Mouse (Mus musculus): ENCODE data around the gene Rtp2. TPM values are rescaled to one million over a fixed set of nuclear protein-coding genes. Genes with fewer than 3 reads are reported as not detected.
A peak's percentile ranks its signal among the peaks of the same experiment; 100 is the strongest.

The Rtp2 gene
- polyA plus RNA-seq, 1 experiment from 2014 or later = not detected

GRCm38 (mm10) chr16:23968888-23969287, 36.7 kb upstream of the Rtp2 start:
- no peak overlapping the region for H3K4me3 ChIP-seq
- no peaks in the 10 kb centered on the region for H3K36me3 ChIP-seq
- no peaks in the 10 kb centered on the region for H3K9me3 ChIP-seq
- no peak overlapping the region for H3K4me2 ChIP-seq
- no peak overlapping the region for H3K9ac ChIP-seq
- H3K27ac ChIP-seq (replicated peaks) = no peak overlapping the region
- no peak for ATAC-seq (ENCODE audit: low FRiP score, low read depth)
- no peaks in the 10 kb centered on the region; the same call in 1 of the 2 replicates for H3K4me1 ChIP-seq (replicated peaks)
- no peaks in the 10 kb centered on the region for H3K27me3 ChIP-seq
- WGBS = 94% methylated on average over 4 of the region's 4 CpGs

GRCm38 (mm10) chr16:23967301-23967700, 35.1 kb upstream of the Rtp2 start:
- 86% methylated on average over 7 of the region's 7 CpGs for WGBS
- ATAC-seq (ENCODE audit: low FRiP score, low read depth) = no peak

GRCm38 (mm10) chr16:23966066-23966465, 33.9 kb upstream of the Rtp2 start:
- Histone ChIP-seq H3K4me1 (replicated peaks) (no peaks in the 10 kb centered on the region; the same call in 1 of the 2 replicates), H3K27ac (replicated peaks) (no peak overlapping the region), H3K9me3 (no peaks in the 10 kb centered on the region), H3K9ac (no peak overlapping the region), H3K36me3 (no peaks in the 10 kb centered on the region), H3K4me3 (no peak overlapping the region), H3K4me2 (no peak overlapping the region), H3K27me3 (no peaks in the 10 kb centered on the region)
- no peak for ATAC-seq (ENCODE audit: low FRiP score, low read depth)
- WGBS = 92% methylated on average over 14 of the region's 14 CpGs

More at GRCm38 (mm10) chr16:23967301-23967700, 35.1 kb upstream of the Rtp2 start:
- no peak overlapping the region for H3K27ac ChIP-seq (replicated peaks)
- H3K36me3 ChIP-seq = no peaks in the 10 kb centered on the region
- H3K9ac ChIP-seq = no peak overlapping the region
- no peak overlapping the region for H3K4me3 ChIP-seq
- H3K27me3 ChIP-seq = no peaks in the 10 kb centered on the region
- H3K4me2 ChIP-seq = no peak overlapping the region
- no peaks in the 10 kb centered on the region; the same call in 1 of the 2 replicates for H3K4me1 ChIP-seq (replicated peaks)
- no peaks in the 10 kb centered on the region for H3K9me3 ChIP-seq

GRCm38 (mm10) chr16:23964706-23965367, 32.6 kb upstream of the Rtp2 start:
- no peak for ATAC-seq (ENCODE audit: low FRiP score, low read depth)

GRCm38 (mm10) chr16:23963896-23964668, 31.9 kb upstream of the Rtp2 start:
- H3K27me3 ChIP-seq = no peaks in the 10 kb centered on the region
- H3K27ac ChIP-seq (replicated peaks) = no peak overlapping the region
- H3K36me3 ChIP-seq = no peaks in the 10 kb centered on the region
- 56% methylated on average over 22 of the region's 22 CpGs for WGBS
- H3K9me3 ChIP-seq = no peaks in the 10 kb centered on the region
- peak; percentile 83 for ATAC-seq (ENCODE audit: low FRiP score, low read depth)
- no peak overlapping the region for H3K9ac ChIP-seq
- no peaks in the 10 kb centered on the region; the same call in 1 of the 2 replicates for H3K4me1 ChIP-seq (replicated peaks)
- H3K4me3 ChIP-seq = no peak overlapping the region
- H3K4me2 ChIP-seq = no peak overlapping the region

More at GRCm38 (mm10) chr16:23964706-23965367, 32.6 kb upstream of the Rtp2 start:
- no peak overlapping the region for H3K27ac ChIP-seq (replicated peaks)
- no peak overlapping the region for H3K9ac ChIP-seq
- WGBS = 72% methylated on average over 14 of the region's 14 CpGs
- no peaks in the 10 kb centered on the region for H3K9me3 ChIP-seq
- no peaks in the 10 kb centered on the region for H3K27me3 ChIP-seq
- H3K4me1 ChIP-seq (replicated peaks) = no peaks in the 10 kb centered on the region; the same call in 1 of the 2 replicates
- no peak overlapping the region for H3K4me3 ChIP-seq
- no peaks in the 10 kb centered on the region for H3K36me3 ChIP-seq
- no peak overlapping the region for H3K4me2 ChIP-seq

GRCm38 (mm10) chr16:23962401-23962800, 30.2 kb upstream of the Rtp2 start:
- H3K36me3 ChIP-seq = no peaks in the 10 kb centered on the region
- no peak overlapping the region for H3K27ac ChIP-seq (replicated peaks)
- H3K4me2 ChIP-seq = no peak overlapping the region
- H3K9me3 ChIP-seq = no peaks in the 10 kb centered on the region
- WGBS = 88% methylated on average over 2 of the region's 2 CpGs
- no peaks in the 10 kb centered on the region for H3K27me3 ChIP-seq
- H3K4me3 ChIP-seq = no peak overlapping the region
- H3K4me1 ChIP-seq (replicated peaks) = no peaks in the 10 kb centered on the region; the same call in 1 of the 2 replicates
- no peak for ATAC-seq (ENCODE audit: low FRiP score, low read depth)
- no peak overlapping the region for H3K9ac ChIP-seq

GRCm38 (mm10) chr16:23958938-23959337, 26.7 kb upstream of the Rtp2 start:
- Histone ChIP-seq H3K9ac (no peak overlapping the region), H3K36me3 (no peaks in the 10 kb centered on the region), H3K27ac (replicated peaks) (no peak overlapping the region), H3K4me1 (replicated peaks) (no peaks in the 10 kb centered on the region), H3K4me3 (no peak overlapping the region), H3K9me3 (no peaks in the 10 kb centered on the region), H3K4me2 (no peak overlapping the region), H3K27me3 (no peaks in the 10 kb centered on the region)
- no peak for ATAC-seq (ENCODE audit: low FRiP score, low read depth)

GRCm38 (mm10) chr16:23953959-23954260, 21.7 kb upstream of the Rtp2 start:
- WGBS = 13% methylated on average over 1 of the region's 1 CpGs
- H3K27ac ChIP-seq (replicated peaks) = no peak overlapping the region
- H3K36me3 ChIP-seq = no peaks in the 10 kb centered on the region
- H3K9me3 ChIP-seq = no peaks in the 10 kb centered on the region
- no peak overlapping the region for H3K9ac ChIP-seq
- H3K4me2 ChIP-seq = no peak overlapping the region
- H3K27me3 ChIP-seq = no peaks in the 10 kb centered on the region
- no peak overlapping the region for H3K4me3 ChIP-seq
- H3K4me1 ChIP-seq (replicated peaks) = no peaks in the 10 kb centered on the region
- 0 out of 2 replicates have a peak, but pooled peaks have one; percentile 19 for ATAC-seq (ENCODE audit: low FRiP score, low read depth)

GRCm38 (mm10) chr16:23953189-23953958, 21.2 kb upstream of the Rtp2 start:
- WGBS = 43% methylated on average over 11 of the region's 11 CpGs
- H3K9ac ChIP-seq = no peak overlapping the region
- H3K4me1 ChIP-seq (replicated peaks) = no peaks in the 10 kb centered on the region
- no peak overlapping the region for H3K4me2 ChIP-seq
- H3K9me3 ChIP-seq = no peaks in the 10 kb centered on the region
- no peak overlapping the region for H3K27ac ChIP-seq (replicated peaks)
- H3K4me3 ChIP-seq = no peak overlapping the region
- H3K27me3 ChIP-seq = no peaks in the 10 kb centered on the region
- no peaks in the 10 kb centered on the region for H3K36me3 ChIP-seq
- ATAC-seq (ENCODE audit: low FRiP score, low read depth) = peak; percentile 63; the same call in 1 of the 2 replicates

- no peaks in the 10 kb centered on the region for H3K9me3 ChIP-seq
- H3K27ac ChIP-seq (replicated peaks) = no peak overlapping the region
- 0 out of 2 replicates have a peak, but pooled peaks have one; percentile 34 for ATAC-seq (ENCODE audit: low FRiP score, low read depth)
- WGBS = 82% methylated on average over 4 of the region's 4 CpGs
- no peak overlapping the region for H3K4me3 ChIP-seq
- H3K9ac ChIP-seq = no peak overlapping the region
- H3K4me2 ChIP-seq = no peak overlapping the region
- no peaks in the 10 kb centered on the region for H3K27me3 ChIP-seq
- no peaks in the 10 kb centered on the region for H3K36me3 ChIP-seq
- no peaks in the 10 kb centered on the region for H3K4me1 ChIP-seq (replicated peaks)
Measured at GRCm38 (mm10) chr16:23952101-23952727, 20.0 kb upstream of the Rtp2 start.

GRCm38 (mm10) chr16:23947654-23948053, 15.5 kb upstream of the Rtp2 start:
- Histone ChIP-seq H3K4me2 (no peak overlapping the region), H3K27ac (replicated peaks) (no peak overlapping the region), H3K4me3 (no peak overlapping the region), H3K36me3 (no peaks in the 10 kb centered on the region), H3K9ac (no peak overlapping the region), H3K27me3 (no peaks in the 10 kb centered on the region), H3K4me1 (replicated peaks) (no peaks in the 10 kb centered on the region), H3K9me3 (no peaks in the 10 kb centered on the region)
- WGBS = 93% methylated on average over 6 of the region's 6 CpGs
- ATAC-seq (ENCODE audit: low FRiP score, low read depth) = no peak

Data from hindbrain, embryonic 15.5 days (tissue).